Mouse (Mus musculus) megakaryocyte, embryonic 14.5 days (primary cell): ENCODE measurements at regions not wholly inside any gene's neighbourhood (a gene's known extent, or its start where the extent isn't known, plus 50 kb on each side); places are given as distances from the start of the nearest gene placed in this dataset.

Experiments used
- H3K27me3 ChIP-seq: replicated peaks from 2 replicates; pipeline ENCODE3; 2012; ENCODE audit warnings: inconsistent platforms
- H3K36me3 ChIP-seq: replicated peaks from 2 replicates; pipeline ENCODE3; 2012; ENCODE audit warnings: low read length, inconsistent platforms, mixed read lengths
- H3K4me1 ChIP-seq: 2 replicates; pipeline ENCODE4 v1.6.1; 2012; ENCODE audit warnings: inconsistent platforms
- H3K4me3 ChIP-seq: replicated peaks from 2 replicates; pipeline ENCODE3; 2012; ENCODE audit warnings: moderate library complexity, mild to moderate bottlenecking, inconsistent platforms
- H3K9me3 ChIP-seq: 2 replicates; pipeline ENCODE4 v1.6.1; 2012; ENCODE audit warnings: inconsistent platforms
- FLI1 ChIP-seq: IDR thresholded peaks from 2 replicates; pipeline ENCODE4 v1.6.1; 2012; ENCODE audit warnings: low read length, inconsistent platforms, mixed read lengths
- GATA1 ChIP-seq: IDR thresholded peaks from 3 replicates; pipeline ENCODE4 v1.6.1; 2012; ENCODE audit warnings: mixed read lengths, low read length, inconsistent platforms, borderline replicate concordance

DNA sequence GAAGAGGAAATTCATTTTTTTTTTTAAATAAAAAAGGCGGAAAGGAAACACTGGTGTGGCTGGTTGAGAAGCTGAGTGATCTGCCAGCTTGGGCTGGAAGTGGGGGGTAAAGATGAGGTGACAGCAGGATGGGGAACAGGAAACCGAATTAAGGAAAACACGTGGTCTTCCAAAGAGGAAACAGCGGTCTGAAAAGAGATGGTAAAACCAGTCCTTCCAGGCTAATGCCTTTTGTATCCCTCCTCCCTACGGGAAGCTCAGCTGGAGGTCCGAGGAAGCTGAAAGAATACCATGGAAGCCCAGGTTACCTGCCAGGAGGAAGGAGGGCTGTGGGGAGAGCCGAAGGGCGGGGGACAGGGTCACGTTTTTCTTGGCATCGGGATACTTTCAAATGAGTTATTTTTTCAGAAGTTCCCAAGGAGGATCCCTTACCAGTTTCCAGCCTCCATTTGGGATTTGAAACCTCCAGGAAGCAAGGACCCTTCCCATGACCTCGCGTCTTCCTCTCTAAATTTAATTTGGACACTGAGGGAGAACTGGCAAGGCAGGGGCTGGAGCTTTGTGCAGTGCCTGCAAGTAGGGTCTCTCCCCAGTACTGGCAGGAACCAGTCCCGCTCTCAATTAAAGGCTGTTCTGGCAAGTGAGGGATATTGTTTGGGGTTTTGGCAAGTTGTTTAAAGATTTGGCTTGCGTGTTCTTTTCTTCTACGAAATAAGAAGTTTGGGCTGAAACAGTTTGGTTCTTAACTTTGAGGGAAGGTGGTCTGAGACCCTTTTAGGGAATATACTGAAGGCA, 203.6 kb upstream of the Ankrd55 start:
- Histone ChIP-seq H3K36me3 (no peaks in the 10 kb centered on the region), H3K9me3 (peaks cover 5% of the 10 kb centered on the region), H3K4me3 (no peak overlapping the region), H3K27me3 (peaks cover 6% of the 10 kb centered on the region), H3K4me1 (no peaks in the 10 kb centered on the region)
- no peak for TF ChIP-seq GATA1
- TF ChIP-seq FLI1 = no peak

DNA sequence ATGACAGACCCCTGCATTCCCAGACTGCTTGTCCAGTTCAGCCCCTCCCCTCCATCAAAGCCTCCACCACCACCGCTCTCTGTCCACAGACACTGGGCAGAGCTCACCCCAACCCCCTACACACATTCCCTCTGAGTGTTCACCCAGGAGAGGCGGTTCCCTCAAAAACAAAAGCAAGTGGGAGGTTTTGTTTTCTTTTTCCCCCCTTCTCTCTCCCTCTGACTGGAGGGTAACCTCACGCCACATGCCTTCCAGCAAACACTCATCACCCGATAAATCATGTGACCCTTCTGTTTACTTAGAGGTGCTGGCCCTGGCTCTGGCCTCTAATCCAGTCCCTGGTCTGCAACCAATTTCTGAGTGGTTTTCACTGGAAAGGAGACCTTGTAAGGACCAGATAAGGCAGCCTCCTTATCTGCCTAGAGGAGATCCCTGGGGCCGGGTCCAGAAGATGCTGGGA, 199.9 kb upstream of the Ankrd55 start:
- Histone ChIP-seq H3K9me3 (no peaks in the 10 kb centered on the region), H3K36me3 (no peaks in the 10 kb centered on the region), H3K4me1 (no peaks in the 10 kb centered on the region), H3K27me3 (peaks cover 17% of the 10 kb centered on the region), H3K4me3 (no peak overlapping the region)
- TF ChIP-seq FLI1 = no peak
- no peak for TF ChIP-seq GATA1

DNA sequence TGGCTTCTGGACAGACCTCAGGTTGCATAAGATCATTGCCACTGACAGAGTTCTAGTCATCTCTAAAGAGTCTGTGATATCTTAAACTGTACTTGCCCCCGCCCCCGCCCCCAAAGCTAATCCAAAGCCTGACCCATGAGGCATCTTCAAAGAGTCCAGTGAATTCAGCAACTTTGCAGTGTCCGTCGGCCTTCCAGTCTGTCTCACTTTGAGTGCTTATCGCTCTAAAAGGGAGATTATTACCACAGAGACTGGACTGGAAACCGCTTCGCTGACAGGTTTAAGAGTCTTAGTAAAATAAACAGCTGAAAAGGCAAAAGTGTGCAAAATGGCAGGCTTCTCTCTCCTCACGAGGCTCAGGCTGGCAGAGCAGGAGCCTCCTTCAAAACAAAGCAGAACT, 197.5 kb upstream of the Ankrd55 start:
- no peak for TF ChIP-seq GATA1
- no peak for TF ChIP-seq FLI1
- Histone ChIP-seq H3K4me3 (no peak overlapping the region), H3K4me1 (no peaks in the 10 kb centered on the region), H3K27me3 (peaks cover 21% of the 10 kb centered on the region), H3K36me3 (no peaks in the 10 kb centered on the region), H3K9me3 (no peaks in the 10 kb centered on the region)

- peaks cover 54% of the 10 kb centered on the region for H3K27me3 ChIP-seq
- H3K4me3 ChIP-seq = no peak overlapping the region
- H3K4me1 ChIP-seq = peaks cover 3% of the 10 kb centered on the region
- no peak for TF ChIP-seq GATA1
- no peak for TF ChIP-seq FLI1
- H3K9me3 ChIP-seq = no peaks in the 10 kb centered on the region
- no peaks in the 10 kb centered on the region for H3K36me3 ChIP-seq
Observed at GRCm38 (mm10) chr13:112095595-112096139, 192.6 kb upstream of the Ankrd55 start.

GRCm38 (mm10) chr13:112099953-112100591, 188.2 kb upstream of the Ankrd55 start:
- Histone ChIP-seq H3K9me3 (peaks cover 5% of the 10 kb centered on the region), H3K4me1 (peaks cover 14% of the 10 kb centered on the region), H3K4me3 (peak overlapping the region; percentile 88), H3K27me3 (peaks cover 67% of the 10 kb centered on the region), H3K36me3 (no peaks in the 10 kb centered on the region)
- no peak for TF ChIP-seq FLI1
- TF ChIP-seq GATA1 = no peak

GRCm38 (mm10) chr13:112100592-112101420, 187.4 kb upstream of the Ankrd55 start:
- peaks cover 14% of the 10 kb centered on the region for H3K4me1 ChIP-seq
- peaks cover 5% of the 10 kb centered on the region for H3K9me3 ChIP-seq
- H3K27me3 ChIP-seq = peaks cover 62% of the 10 kb centered on the region
- TF ChIP-seq FLI1 (no peak), GATA1 (no peak)
- no peaks in the 10 kb centered on the region for H3K36me3 ChIP-seq
- peak overlapping the region; percentile 88 for H3K4me3 ChIP-seq

DNA sequence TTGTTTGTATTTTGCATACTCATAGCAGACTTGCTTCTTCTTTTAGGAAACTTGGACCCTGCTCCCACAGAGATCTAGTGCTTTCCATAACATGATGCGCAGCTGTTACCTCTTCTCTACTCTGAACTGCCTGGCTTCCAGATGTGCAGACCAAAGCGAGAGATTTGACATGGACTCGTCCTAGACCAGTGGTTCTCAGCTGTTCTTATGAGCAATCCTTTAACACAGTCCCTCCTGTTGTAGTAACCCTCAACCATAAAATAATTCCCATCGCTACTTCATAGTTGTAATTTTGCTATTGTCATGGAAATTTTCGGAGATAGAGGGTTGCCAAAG, 186.9 kb upstream of the Ankrd55 start:
- H3K4me1 ChIP-seq = peaks cover 14% of the 10 kb centered on the region
- TF ChIP-seq FLI1 (no peak), GATA1 (no peak)
- peak overlapping the region; percentile 88 for H3K4me3 ChIP-seq
- H3K27me3 ChIP-seq = peaks cover 60% of the 10 kb centered on the region
- H3K36me3 ChIP-seq = no peaks in the 10 kb centered on the region
- peaks cover 5% of the 10 kb centered on the region for H3K9me3 ChIP-seq

DNA sequence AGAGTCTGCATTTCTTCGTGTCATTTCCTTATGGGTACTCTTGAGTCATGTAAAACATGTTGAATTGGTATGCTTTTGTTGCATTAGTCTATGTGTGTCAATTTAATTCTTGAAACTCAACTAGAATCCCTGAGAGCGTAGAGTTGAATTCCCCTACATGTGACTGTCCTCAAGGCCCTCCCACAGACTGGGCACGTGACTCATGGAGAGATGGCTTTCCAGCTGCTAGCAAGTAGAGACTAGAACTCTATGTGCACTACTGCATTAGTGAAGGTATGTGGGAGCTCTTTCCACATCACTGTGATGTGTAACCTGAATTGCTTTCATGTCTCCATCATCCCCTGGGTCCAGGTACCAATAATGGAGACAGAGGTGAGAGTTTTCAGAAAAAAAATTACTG, 182.3 kb upstream of the Ankrd55 start:
- Histone ChIP-seq H3K4me3 (no peak overlapping the region), H3K27me3 (peaks cover 34% of the 10 kb centered on the region), H3K9me3 (peaks cover 5% of the 10 kb centered on the region), H3K36me3 (no peaks in the 10 kb centered on the region), H3K4me1 (peaks cover 11% of the 10 kb centered on the region)
- TF ChIP-seq FLI1 = no peak
- TF ChIP-seq GATA1 = no peak

DNA sequence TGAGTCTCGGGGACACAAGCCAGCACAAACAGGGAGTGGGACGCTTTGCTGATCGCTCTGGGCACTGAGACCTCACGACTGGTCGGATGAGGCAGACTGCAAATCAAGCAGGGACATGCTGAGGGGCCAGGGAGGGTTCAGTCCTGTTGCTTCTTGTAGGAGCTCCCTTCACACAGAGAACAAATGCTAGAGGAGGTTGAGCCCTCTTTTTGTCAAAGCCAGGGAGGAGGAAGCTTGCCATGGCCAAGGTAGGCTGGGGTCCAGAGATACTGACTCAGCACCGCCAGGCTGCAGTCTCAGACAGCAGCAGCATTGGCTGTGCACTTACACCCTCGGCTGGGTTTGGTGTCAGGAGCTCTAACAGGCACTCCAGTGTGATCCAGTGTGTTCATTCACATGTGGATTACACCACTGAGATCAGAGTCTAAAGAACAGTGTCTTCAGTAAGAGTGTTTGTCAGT, 173.5 kb upstream of the Ankrd55 start:
- no peak for TF ChIP-seq FLI1
- no peak for TF ChIP-seq GATA1
- Histone ChIP-seq H3K4me1 (no peaks in the 10 kb centered on the region), H3K4me3 (no peak overlapping the region), H3K9me3 (peaks cover 4% of the 10 kb centered on the region; the same call in 1 of the 2 replicates), H3K36me3 (no peaks in the 10 kb centered on the region), H3K27me3 (peaks cover 12% of the 10 kb centered on the region)
